Mouse (Mus musculus) cerebral cortex, adult 2 months (tissue): Measurements from ENCODE around the gene Hspb1.

ENCODE experiments used
- WGBS: fragments of 180-500 bp; shearing (Covaris S2); methylation state at CpG from one replicate; pipeline ENCODE4 v1.1.7; 2018; 5-methylcytosine and 5-hydroxymethylcytosine counted together

The Hspb1 gene

GRCm38 (mm10) chr5:135888405-135889215, 891 bp downstream of the Hspb1 start:
- 11% methylated on average over 30 of the region's 30 CpGs for WGBS

GRCm38 (mm10) chr5:135890323-135890722, 2.6 kb downstream of the Hspb1 start:
- WGBS = 72% methylated on average over 4 of the region's 4 CpGs

- 78% methylated on average over 3 of the region's 3 CpGs for WGBS
Measured at GRCm38 (mm10) chr5:135890920-135891319, 3.2 kb downstream of the Hspb1 start.

GRCm38 (mm10) chr5:135892589-135893351, 5.1 kb downstream of the Hspb1 start:
- WGBS = 65% methylated on average over 9 of the region's 9 CpGs

- WGBS = 88% methylated on average over 6 of the region's 6 CpGs
Measured at GRCm38 (mm10) chr5:135894958-135895357, 7.2 kb downstream of the Hspb1 start.

- WGBS = 20% methylated on average over 3 of the region's 3 CpGs
Measured at GRCm38 (mm10) chr5:135898028-135898427, 10.3 kb downstream of the Hspb1 start.

- WGBS = 79% methylated on average over 4 of the region's 4 CpGs
Measured at GRCm38 (mm10) chr5:135898995-135899394, 11.3 kb downstream of the Hspb1 start.

GRCm38 (mm10) chr5:135899833-135900232, 12.1 kb downstream of the Hspb1 start:
- 58% methylated on average over 4 of the region's 4 CpGs for WGBS

GRCm38 (mm10) chr5:135900701-135901100, 13.0 kb downstream of the Hspb1 start:
- 95% methylated on average over 3 of the region's 3 CpGs for whole genome bisulfite sequencing

- 63% methylated on average over 6 of the region's 6 CpGs for WGBS
Measured at GRCm38 (mm10) chr5:135901354-135902095, 13.8 kb downstream of the Hspb1 start.

GRCm38 (mm10) chr5:135903058-135903457, 15.3 kb downstream of the Hspb1 start:
- 30% methylated on average over 7 of the region's 7 CpGs for WGBS

GRCm38 (mm10) chr5:135903551-135904151, 15.9 kb downstream of the Hspb1 start:
- WGBS = under 1% methylated on average over 30 of the region's 30 CpGs

- whole genome bisulfite sequencing = 35% methylated on average over 5 of the region's 5 CpGs
Measured at GRCm38 (mm10) chr5:135904259-135904658, 16.5 kb downstream of the Hspb1 start.

GRCm38 (mm10) chr5:135905320-135906225, 17.9 kb downstream of the Hspb1 start:
- WGBS = 41% methylated on average over 8 of the region's 8 CpGs

- WGBS = 59% methylated on average over 4 of the region's 4 CpGs
Measured at GRCm38 (mm10) chr5:135906846-135907245, 19.1 kb downstream of the Hspb1 start.

- 42% methylated on average over 13 of the region's 13 CpGs for WGBS
Measured at GRCm38 (mm10) chr5:135907256-135907655, 19.5 kb downstream of the Hspb1 start.

- WGBS = 34% methylated on average over 12 of the region's 12 CpGs
Measured at GRCm38 (mm10) chr5:135908185-135908584, 20.5 kb downstream of the Hspb1 start.

GRCm38 (mm10) chr5:135908989-135909388, 21.3 kb downstream of the Hspb1 start:
- WGBS = 69% methylated on average over 16 of the region's 16 CpGs

GRCm38 (mm10) chr5:135909646-135910045, 21.9 kb downstream of the Hspb1 start:
- 42% methylated on average over 10 of the region's 10 CpGs for WGBS

GRCm38 (mm10) chr5:135910813-135911212, 23.1 kb downstream of the Hspb1 start:
- WGBS = 73% methylated on average over 25 of the region's 25 CpGs
